Mouse (Mus musculus) skeletal muscle tissue, adult 2 months (tissue): ENCODE results near the gene Mbd6.

Experiments
- DNase-seq: peaks from one replicate; pipeline ENCODE4 v3.0.0-alpha.2; 2012; ENCODE audit warnings: low read depth, low spot score

Gene Mbd6

DNA sequence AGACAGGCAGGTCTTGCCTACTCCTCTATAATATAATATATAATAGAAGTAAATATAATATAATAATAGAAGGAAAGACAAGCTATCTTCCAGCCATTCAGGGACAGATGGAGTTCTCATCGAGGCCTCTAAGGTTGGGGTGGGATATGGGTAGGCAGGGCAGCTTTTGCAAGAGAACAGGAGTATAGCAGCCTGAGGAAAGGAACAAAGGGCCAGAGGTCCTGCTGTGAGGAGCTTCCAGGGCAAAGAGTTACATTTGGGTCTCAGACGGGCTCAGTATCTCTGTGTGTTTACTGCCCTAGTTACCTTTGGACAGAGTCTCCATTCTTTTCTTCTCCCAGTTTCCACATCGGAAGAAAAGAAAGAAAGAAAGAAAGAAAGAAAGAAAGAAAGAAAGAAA is 25.2 kb downstream of the Mbd6 start:
- DNase-seq, result no peak

DNA sequence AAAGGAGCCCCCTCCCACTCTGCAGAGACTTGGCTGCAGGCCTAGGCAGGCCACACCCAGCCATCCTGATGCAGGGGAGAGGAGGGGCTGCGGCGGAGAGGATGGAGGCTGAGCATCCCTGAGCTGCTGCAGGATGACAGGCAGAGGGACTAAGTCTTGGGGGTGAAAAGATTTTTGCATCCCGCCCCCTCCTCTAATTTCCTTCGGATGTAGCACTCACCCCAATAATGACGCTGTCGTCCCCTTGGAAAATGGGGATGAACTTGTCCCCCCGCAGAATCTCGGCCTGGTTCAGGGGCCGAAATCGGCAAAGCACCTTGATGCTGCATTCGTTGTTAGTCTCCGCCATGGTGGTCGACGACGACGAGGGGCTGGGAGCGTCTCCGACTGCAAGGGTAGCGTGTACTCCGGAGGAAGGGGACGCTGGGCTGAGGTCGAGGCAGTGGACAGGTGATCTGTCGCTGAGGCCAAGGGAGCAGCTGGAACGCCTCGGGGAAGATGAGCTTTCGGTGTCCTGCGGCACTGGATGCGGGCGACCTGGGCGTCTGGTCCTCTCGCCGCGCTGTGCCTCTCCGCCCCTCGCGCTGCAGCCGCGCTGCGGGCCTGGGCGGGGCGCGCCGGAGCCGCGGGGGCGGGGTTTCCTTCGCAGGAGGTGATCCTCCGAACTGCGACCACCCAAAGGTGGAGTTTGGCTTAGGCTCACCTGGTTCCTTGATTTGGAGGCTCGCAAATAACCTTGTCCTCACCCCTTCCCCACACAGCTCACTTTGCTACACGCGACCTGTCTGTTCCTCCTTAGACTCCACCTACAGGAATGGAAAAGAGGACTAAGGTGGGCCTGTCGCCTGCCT is 26.0 kb downstream of the Mbd6 start, which contains the start of gene Kif5a:
Gene Kif5a (minus strand): TSS at position 801 of the 851 bp plus-strand sequence.
- DNase-seq, result no peak

DNA sequence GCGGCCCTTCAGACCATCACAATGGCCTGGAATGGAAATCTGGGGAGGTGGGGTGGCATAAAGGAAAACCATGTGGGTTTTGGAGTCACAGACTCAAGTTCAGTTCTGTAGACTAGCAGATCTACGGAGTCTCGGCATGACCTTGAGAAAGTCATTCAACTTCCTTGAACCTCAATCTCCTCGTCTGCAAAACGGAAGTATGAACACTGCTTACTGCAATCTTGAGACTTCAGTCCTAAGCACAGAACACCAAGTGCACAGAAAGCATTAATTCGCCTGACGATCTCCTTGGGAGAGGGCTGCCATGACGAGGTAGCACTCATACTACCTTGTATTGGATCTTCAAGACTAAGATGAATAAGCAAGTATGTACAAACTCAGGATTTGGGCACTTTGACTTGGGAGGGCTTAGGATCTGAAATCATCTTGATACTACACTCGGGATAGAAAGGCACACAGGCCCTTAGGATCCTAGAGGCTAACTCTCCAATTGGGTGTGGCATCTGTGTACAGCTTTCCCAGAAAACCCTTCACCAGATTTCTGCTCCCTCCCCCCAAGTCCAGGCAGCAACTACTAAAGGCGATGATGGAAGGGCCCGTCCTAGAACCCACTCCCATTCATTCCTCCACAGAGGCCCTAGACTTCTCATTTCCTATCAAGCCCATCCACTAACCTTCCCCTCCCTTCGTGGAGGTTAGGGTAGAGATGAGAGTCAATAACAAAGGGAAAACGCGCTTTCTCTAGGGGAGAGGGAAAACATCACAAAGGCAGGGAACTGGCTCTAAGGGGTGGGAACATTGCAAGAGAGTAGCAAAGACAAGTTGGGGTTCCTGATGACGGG is 26.9 kb downstream of the Mbd6 start:
- no peak for DNase-seq

DNA sequence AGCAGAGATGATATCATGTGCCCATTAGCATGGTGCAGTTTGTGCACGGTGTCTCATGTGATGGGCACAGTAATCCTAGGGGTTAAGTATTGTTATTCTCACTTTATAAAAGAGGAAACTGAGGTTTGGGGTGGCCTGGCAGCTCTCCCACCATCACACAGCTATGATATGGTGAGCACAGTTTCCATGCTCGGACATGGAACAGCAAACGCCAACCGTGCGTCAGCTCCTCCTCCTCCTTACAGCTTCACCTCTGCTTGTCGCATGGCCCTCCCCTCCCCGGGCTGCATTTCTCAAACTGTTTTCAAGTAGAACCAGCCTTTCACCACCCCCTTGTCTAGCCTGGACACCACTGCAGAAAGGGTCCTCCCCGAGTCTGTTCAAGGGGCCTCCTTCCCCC is 30.3 kb downstream of the Mbd6 start:
- no peak for DNase-seq

DNA sequence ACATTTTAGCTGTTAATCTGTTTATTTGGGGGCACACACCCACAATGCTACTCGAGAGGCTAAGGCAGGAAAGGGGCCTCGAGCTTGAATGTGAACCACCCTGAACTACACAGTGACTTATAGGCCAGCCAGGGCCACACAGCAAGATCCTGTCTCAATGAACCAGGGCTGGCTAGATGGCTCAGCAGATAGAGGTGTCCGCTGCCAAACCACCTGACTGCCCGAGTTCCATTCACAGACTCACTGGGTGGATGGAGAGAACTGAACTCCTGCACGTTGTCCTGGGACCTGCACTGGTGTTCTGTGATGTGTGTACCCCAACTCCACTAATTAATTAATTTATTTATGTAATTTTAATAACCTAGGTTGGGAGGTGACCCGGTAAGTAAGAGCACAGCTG is 31.0 kb downstream of the Mbd6 start:
- no peak for DNase-seq

DNA sequence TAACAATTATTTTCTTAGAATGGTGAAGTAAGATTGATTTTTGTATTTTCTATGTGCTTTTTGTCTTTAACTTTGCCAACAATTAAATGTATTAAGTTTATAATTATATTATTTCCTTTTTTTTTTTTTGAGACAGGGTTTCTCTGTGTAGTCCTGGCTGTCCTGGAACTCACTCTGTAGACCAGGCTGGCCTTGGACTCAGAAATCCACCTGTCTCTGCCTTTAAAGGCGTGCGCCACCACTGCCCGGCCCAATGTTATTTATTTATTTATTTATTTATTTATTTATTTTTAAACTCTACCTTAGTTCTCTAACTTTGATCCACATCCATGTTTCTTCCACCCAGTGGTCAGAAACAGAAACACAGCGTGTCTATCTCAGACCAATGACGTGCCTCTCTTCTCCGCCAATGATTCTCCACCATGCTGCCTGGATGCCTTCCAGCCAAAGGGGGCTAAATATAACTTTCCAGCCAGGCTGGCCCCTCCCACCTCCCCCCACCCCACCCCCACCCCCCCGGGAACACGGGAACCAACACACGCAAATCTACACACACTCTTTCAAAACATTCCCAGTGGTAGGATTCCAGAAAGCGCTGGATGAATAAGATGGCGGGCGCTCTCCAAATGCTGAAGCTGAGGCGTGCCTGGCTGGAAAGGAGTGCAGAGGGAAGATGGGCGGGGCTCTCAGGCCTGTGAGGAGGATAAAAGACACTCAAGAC is 33.0 kb downstream of the Mbd6 start:
- no peak for DNase-seq

DNA sequence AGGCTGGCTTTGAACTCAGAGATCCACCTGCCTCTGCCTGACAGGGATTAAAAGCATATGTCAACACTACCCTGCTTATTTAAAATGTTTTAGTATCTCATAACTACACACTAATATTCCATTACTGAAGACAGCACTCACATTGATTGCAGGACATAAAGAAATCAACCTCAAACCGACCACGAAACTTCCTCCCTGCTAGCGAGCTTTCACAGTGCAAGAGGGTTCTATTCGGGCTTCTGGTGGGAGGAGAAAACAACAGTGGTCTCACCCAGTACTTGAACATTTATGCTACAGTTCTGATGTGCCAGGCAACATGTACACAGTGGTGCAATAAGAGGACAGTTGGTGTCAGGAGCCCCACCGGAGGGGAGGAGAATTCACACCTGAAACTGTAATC is 38.0 kb downstream of the Mbd6 start:
- no peak for DNase-seq

DNA sequence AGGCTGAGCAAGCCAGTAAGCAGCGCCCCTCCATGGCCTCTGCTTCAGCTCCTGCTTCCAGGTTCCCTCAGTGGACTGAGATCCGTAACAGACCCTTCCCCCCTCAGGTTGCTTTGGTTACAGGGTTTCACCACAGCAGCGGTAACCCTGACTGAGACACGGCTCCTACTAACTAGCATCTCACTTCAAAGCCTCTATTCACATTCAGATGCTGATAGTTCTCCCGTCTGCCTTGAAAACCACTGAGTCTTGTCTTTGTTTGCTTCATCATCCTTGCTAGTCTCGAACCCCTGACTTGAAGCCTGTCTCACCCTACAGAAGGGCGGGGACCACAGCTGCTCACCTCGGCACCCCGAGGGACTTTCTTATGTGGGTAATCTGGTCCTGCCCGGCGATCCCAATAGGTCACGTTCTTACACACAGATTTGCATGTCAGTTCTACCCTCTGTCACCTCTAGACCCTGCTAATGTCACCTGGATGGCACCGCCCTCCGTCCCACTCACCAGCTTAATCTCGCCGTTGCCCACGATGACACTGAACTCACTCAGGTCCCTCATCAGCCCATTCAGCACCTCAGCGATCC is 50.5 kb downstream of the Mbd6 start:
- DNase-seq, result no peak

DNA sequence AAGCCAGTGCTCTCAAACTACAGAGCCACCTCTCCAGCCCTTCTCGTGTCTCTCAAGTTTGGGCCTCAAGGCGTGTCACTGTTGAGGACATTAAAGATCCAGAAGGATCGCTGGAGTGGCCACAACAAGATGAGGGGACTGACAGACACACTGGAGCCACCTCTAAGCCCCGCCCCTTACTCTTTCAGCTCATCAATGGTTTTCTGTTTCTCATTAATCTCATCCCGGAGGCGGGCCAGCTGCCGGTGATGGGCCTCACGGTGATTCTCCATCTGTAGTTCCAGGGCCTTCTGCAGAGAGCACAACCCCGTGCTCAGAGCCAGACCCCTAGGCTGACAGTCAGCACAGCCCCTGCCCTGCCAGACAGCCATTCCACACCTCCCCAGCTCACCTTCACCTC is 52.3 kb downstream of the Mbd6 start:
- no peak for DNase-seq

DNA sequence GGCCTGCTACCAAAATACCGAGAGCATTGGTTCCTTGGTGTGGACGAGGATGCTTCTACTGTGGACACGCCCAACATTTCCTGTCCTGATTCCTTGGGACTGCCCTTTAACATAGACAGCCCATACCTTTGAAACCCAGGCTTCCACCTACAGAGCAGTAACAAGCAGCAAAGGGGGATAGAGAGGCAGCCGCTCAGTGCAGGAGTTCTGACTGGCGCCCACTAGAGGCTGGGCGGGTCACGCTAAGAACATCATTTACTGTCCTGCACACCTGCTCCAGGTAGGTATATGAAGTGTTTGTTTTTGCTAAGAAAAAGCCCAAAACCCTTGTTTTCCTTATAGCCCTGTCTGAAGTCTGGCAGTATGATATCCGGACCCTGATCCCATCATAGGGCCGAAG is 55.7 kb downstream of the Mbd6 start:
- no peak for DNase-seq
